Mouse (Mus musculus) cerebellum, adult 2 months (tissue): Measurements from ENCODE around the gene Trim7. TPM values are rescaled to one million over a fixed set of nuclear protein-coding genes. Genes with fewer than 3 reads are reported as not detected.
A peak's percentile ranks its signal among the peaks of the same experiment; 100 is the strongest.

Experiments used
- DNase-seq, 2 experiments: peaks; one replicate each; pipeline ENCODE4 v3.0.0; 2021
- H3K27ac ChIP-seq: fragments of 200-500 bp; 2 replicates; pipeline ENCODE4 v1.5.1; 2012; ENCODE audit warnings: low read length, control low read depth, inconsistent platforms; ENCODE audit not compliant: insufficient read depth
- H3K27me3 ChIP-seq: fragments of 200-500 bp; 2 replicates; pipeline ENCODE4 v1.6.1; 2012; ENCODE audit warnings: inconsistent platforms, mild to moderate bottlenecking, low read length, moderate library complexity; ENCODE audit not compliant: control insufficient read depth, insufficient read depth
- H3K4me1 ChIP-seq: fragments of 200-500 bp; 2 replicates; pipeline ENCODE4 v1.6.1; 2011; ENCODE audit warnings: low read length; ENCODE audit not compliant: control insufficient read depth, insufficient read depth
- H3K4me3 ChIP-seq: fragments of 200-500 bp; replicated peaks from 2 replicates; pipeline ENCODE3; 2011; ENCODE audit warnings: mild to moderate bottlenecking, low read depth, low read length, control low read depth; ENCODE audit not compliant: insufficient read depth
- CTCF ChIP-seq: fragments of 200-500 bp; IDR thresholded peaks from 2 replicates; pipeline ENCODE4 v1.5.1; 2011; ENCODE audit warnings: low read depth, mild to moderate bottlenecking, control low read depth, low read length, moderate library complexity, borderline replicate concordance; ENCODE audit not compliant: insufficient read depth
- POLR2A ChIP-seq: fragments of 200-500 bp; IDR thresholded peaks from 2 replicates; pipeline ENCODE4 v1.6.1; 2011; ENCODE audit warnings: low read length, control low read depth, borderline replicate concordance; ENCODE audit not compliant: insufficient read depth
- WGBS: fragments of 180-500 bp; shearing (Covaris S2); methylation state at CpG from one replicate; pipeline ENCODE4 v1.1.7; 2018; 5-methylcytosine and 5-hydroxymethylcytosine counted together
- polyA plus RNA-seq: library from polyadenylated mRNA; depleted of rRNA; stranded (reverse); fragments of >200 nt; gene quantifications from 2 replicates; pipeline ENCODE4 v1.2.3, GENCODE M21; 2012

Gene Trim7
- polyA plus RNA-seq, 1 experiment = 4.7 TPM

DNA sequence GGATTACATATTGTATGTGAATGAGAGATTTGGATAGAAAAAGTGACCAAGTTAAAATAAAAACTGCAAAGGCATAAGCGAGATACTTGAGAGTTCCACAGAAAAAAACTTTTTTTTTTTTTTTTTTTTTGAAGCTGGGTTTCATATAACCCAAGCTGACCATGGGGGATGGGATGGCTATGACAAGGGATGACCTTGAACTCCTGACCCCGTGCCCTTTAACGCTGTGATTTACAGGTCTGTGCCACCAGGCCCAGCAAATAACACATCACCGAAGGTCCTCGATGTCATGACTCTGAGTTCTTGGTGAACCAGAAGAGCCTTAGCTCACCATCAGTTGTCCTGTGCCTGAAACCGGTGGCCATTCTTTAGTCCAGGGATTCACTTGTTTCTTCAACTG, 10.0 kb downstream of the Trim7 start:
- Histone ChIP-seq H3K27ac (no peak overlapping the region), H3K27me3 (no peaks in the 10 kb centered on the region), H3K4me3 (no peak overlapping the region), H3K4me1 (no peaks in the 10 kb centered on the region)
- 79% methylated on average over 6 of the region's 6 CpGs for WGBS
- no peak for DNase-seq
- no peak for TF ChIP-seq CTCF
- no peak for TF ChIP-seq POLR2A

- TF ChIP-seq CTCF (no peak), POLR2A (no peak)
- no peaks in the 10 kb centered on the region for H3K27me3 ChIP-seq
- H3K4me3 ChIP-seq = peak overlapping the region; percentile 53
- no peaks in the 10 kb centered on the region for H3K4me1 ChIP-seq
- DNase-seq = no peak
- H3K27ac ChIP-seq = no peak overlapping the region
- WGBS = 9% methylated on average over 11 of the region's 11 CpGs
Measured at GRCm38 (mm10) chr11:48836990-48837309, 11.0 kb downstream of the Trim7 start.

DNA sequence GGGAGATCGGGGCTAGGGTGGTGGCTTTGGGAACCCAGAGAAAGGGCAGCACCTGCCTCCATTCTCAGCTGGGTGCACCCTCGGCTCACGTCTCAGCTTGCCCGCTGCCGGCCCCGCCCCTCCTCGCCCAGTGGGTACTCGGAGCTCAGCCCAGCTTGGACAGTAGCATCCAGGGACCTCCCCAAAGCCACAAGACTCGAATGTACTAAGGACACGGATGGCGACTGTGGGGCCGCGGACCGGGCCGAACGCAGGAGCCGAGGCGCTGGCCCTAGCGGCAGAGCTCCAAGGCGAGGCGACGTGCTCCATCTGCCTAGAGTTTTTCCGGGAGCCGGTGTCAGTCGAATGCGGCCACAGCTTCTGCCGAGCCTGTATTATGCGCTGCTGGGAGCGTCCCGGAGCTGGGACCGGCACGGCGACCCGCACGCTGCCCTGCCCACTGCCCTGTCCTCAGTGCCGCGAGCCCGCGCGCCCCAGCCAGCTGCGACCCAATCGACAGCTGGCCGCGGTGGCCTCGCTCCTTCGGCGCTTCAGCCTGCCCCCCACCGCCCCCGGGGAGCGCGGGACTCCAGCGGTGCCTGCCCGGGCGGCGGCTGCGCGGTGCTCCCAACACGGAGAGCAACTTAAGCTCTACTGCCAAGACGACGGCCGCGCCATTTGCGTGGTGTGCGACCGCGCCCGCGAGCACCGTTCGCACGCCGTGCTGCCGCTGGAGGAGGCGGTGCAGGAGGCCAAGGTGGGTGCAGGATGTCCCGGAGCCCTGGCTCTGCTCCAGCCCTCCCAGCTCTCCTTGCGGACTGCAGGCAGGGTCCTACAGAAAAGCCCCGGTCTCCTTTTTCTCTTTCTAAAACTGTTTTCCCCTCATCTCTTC, 11.6 kb downstream of the Trim7 start:
- 0 out of 2 replicates have a peak overlapping the region, but pooled peaks have one; percentile 1 for H3K27ac ChIP-seq
- DNase-seq = peak; percentile 73 to 78
- WGBS = under 1% methylated on average over 77 of the region's 77 CpGs
- H3K4me1 ChIP-seq = no peaks in the 10 kb centered on the region
- H3K4me3 ChIP-seq = peak overlapping the region; percentile 53
- H3K27me3 ChIP-seq = no peaks in the 10 kb centered on the region
- no peak for TF ChIP-seq CTCF

DNA sequence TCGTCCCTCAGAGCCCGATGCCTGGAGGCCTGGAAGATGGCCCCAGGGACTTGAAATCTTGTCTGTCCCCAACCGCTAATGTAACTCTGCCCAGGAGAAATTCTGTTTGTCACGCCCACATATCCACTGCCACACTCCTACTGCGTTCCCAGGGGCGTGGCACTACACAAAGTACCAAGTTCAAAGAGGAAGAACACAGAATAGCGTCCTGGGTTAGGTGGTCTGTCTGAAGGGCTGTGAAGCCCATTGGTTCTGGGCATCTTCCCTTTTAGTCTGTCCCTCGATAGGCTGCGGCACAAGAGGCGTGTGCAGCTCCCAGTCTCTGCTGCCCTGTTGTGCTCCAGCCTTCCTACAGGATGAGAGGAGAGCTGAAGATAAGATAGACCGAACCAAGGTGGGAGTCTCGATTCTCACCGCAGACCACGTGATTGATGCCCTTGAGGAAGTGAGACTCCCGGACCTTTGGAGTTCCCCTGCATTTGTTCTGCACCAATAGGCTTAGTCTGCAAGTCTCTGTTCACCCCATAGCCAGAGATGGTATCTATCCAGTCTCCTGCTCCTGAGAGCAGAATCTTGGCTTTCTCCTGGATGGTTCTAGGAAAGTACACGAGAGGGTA, 12.3 kb downstream of the Trim7 start:
- TF ChIP-seq POLR2A = no peak
- Histone ChIP-seq H3K4me3 (peak overlapping the region; percentile 53), H3K4me1 (no peaks in the 10 kb centered on the region), H3K27me3 (no peaks in the 10 kb centered on the region), H3K27ac (no peak overlapping the region)
- no peak for DNase-seq
- WGBS = 2% methylated on average over 16 of the region's 16 CpGs

GRCm38 (mm10) chr11:48838879-48839680, 13.1 kb downstream of the Trim7 start:
- TF ChIP-seq CTCF = no peak
- no peak for TF ChIP-seq POLR2A
- no peaks in the 10 kb centered on the region for H3K27me3 ChIP-seq
- DNase-seq = no peak
- no peaks in the 10 kb centered on the region for H3K4me1 ChIP-seq
- WGBS = 83% methylated on average over 10 of the region's 10 CpGs
- H3K27ac ChIP-seq = no peak overlapping the region
- no peak overlapping the region for H3K4me3 ChIP-seq

DNA sequence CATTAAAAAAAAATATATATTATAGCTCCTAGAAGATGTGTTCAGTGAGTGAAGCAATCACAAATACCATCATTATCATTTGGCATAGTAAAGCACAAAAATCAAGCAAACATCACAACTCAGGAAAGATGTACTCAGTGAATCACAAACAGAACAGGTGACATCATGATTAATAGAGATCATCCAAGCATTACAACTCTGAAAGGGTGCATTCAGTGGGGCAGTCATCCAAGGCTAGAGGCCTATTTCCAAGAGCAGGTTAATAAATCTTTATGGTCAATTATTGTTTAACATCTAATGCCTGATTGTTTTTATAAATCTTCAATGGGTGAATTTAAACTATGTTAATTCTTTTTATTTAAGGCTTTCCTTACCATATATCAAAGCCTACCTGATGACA, 14.9 kb downstream of the Trim7 start:
- Histone ChIP-seq H3K27ac (no peak overlapping the region), H3K4me3 (no peak overlapping the region), H3K27me3 (no peaks in the 10 kb centered on the region), H3K4me1 (no peaks in the 10 kb centered on the region)
- DNase-seq = no peak
- no peak for TF ChIP-seq CTCF
- TF ChIP-seq POLR2A = no peak

- no peak for TF ChIP-seq POLR2A
- TF ChIP-seq CTCF = no peak
- DNase-seq = no peak
- Histone ChIP-seq H3K27me3 (no peaks in the 10 kb centered on the region), H3K4me3 (no peak overlapping the region), H3K4me1 (no peaks in the 10 kb centered on the region), H3K27ac (no peak overlapping the region)
- 88% methylated on average over 5 of the region's 5 CpGs for WGBS
Measured at GRCm38 (mm10) chr11:48841213-48841612, 15.3 kb downstream of the Trim7 start.

- no peaks in the 10 kb centered on the region for H3K4me1 ChIP-seq
- DNase-seq = no peak
- H3K27me3 ChIP-seq = no peaks in the 10 kb centered on the region
- no peak overlapping the region for H3K4me3 ChIP-seq
- TF ChIP-seq CTCF (no peak), POLR2A (no peak)
- WGBS = 88% methylated on average over 4 of the region's 4 CpGs
- no peak overlapping the region for H3K27ac ChIP-seq
Measured at GRCm38 (mm10) chr11:48842378-48842792, 16.4 kb downstream of the Trim7 start.
